Mouse (Mus musculus) heart, postnatal 0 days (tissue): ENCODE data around the gene Nos3. TPM values are rescaled to one million over a fixed set of nuclear protein-coding genes. Genes with fewer than 3 reads are reported as not detected.

Experiments used
- ATAC-seq: fragments of 200-750 bp; cut with Nextera tagmentation; 2 replicates; pipeline ENCODE4 v1.8.0; 2017; ENCODE audit warnings: low read depth, moderate number of reproducible peaks, moderate library complexity; ENCODE audit not compliant: insufficient read depth
- DNase-seq: peaks from one replicate; pipeline ENCODE4 v3.0.0-alpha.2; 2016; ENCODE audit warnings: low spot score
- H3K27ac ChIP-seq: fragments of 300-500 bp; sonication (generic); 2 replicates; pipeline ENCODE4 v1.5.1; 2014; ENCODE audit warnings: low read depth, mild to moderate bottlenecking
- H3K27me3 ChIP-seq: fragments of 300-500 bp; sonication (generic); 2 replicates; pipeline ENCODE4 v1.6.1; 2014; ENCODE audit warnings: low read length, mixed read lengths; ENCODE audit not compliant: control insufficient read depth, insufficient read depth
- H3K36me3 ChIP-seq: fragments of 300-500 bp; sonication (generic); replicated peaks from 2 replicates; pipeline ENCODE4 v1.6.1; 2014; ENCODE audit warnings: low read length, mixed read lengths; ENCODE audit not compliant: control insufficient read depth, insufficient read depth
- H3K4me1 ChIP-seq: fragments of 300-500 bp; sonication (generic); 2 replicates; pipeline ENCODE4 v1.6.1; 2014; ENCODE audit warnings: antibody characterized with exemption; ENCODE audit not compliant: control insufficient read depth, insufficient read depth
- H3K4me2 ChIP-seq: fragments of 300-500 bp; sonication (generic); 2 replicates; pipeline ENCODE4 v1.6.1; 2014; ENCODE audit warnings: low read depth, mild to moderate bottlenecking, low read length, moderate library complexity
- H3K4me3 ChIP-seq: fragments of 300-500 bp; sonication (generic); 2 replicates; pipeline ENCODE4 v1.5.1; 2014; ENCODE audit warnings: low read depth, low read length
- H3K9ac ChIP-seq: fragments of 300-500 bp; sonication (generic); replicated peaks from 2 replicates; pipeline ENCODE4 v1.6.1; 2014; ENCODE audit warnings: low read depth, low read length, mixed read lengths
- H3K9me3 ChIP-seq: fragments of 300-500 bp; sonication (generic); replicated peaks from 2 replicates; pipeline ENCODE4 v1.6.1; 2016; ENCODE audit warnings: low read length; ENCODE audit not compliant: control insufficient read depth
- CTCF ChIP-seq: IDR thresholded peaks from 2 replicates; pipeline ENCODE4 v1.5.1; 2016; ENCODE audit warnings: antibody characterized with exemption, control low read depth, low read depth
- EP300 ChIP-seq: IDR thresholded peaks from 2 replicates; pipeline ENCODE4 v1.6.1; 2016; ENCODE audit warnings: antibody characterized with exemption, low read depth
- WGBS: fragments of 180-500 bp; shearing (Covaris S2); extraction: QIAGEN DNeasy Blood & Tissue Kit; methylation state at CpG from one replicate; pipeline ENCODE4 v1.1.7; 2014; 5-methylcytosine and 5-hydroxymethylcytosine counted together
- polyA plus RNA-seq: library from polyadenylated mRNA; unstranded; fragments of >200 nt; fragmentation: Nextera tagmentation; extraction: Ambion mirVana; gene quantifications from 2 replicates; pipeline ENCODE4 v1.2.1, GENCODE M21; 2015
- total RNA-seq: library from RNA; depleted of rRNA; stranded (reverse); fragments of >200 nt; gene quantifications from 2 replicates; pipeline ENCODE4 v1.2.3, GENCODE M21; 2014; ENCODE audit warnings: low replicate concordance

The Nos3 gene
- total and polyA plus RNA-seq, 2 experiments from 2014 or later: 25.6 to 50.9 TPM

GRCm38 (mm10) chr5:24329965-24330298 lies 34.7 kb upstream of the Nos3 start:
- H3K4me1 ChIP-seq: peaks cover 42% of the 10 kb centered on the region
- no peak overlapping the region for H3K4me3 ChIP-seq
- peak overlapping the region; percentile 61 for H3K4me2 ChIP-seq
- no peak for DNase-seq
- no peak for TF ChIP-seq CTCF
- no peak for TF ChIP-seq EP300
- 35% methylated on average over 5 of the region's 5 CpGs for WGBS
- H3K9me3 ChIP-seq: no peaks in the 10 kb centered on the region
- 0 out of 2 replicates have a peak, but pooled peaks have one; percentile 1 for ATAC-seq
- no peaks in the 10 kb centered on the region for H3K27me3 ChIP-seq
- H3K36me3 ChIP-seq: peaks cover 42% of the 10 kb centered on the region
- peak overlapping the region; percentile 87 for H3K27ac ChIP-seq
- no peak overlapping the region for H3K9ac ChIP-seq

- Histone ChIP-seq H3K9me3 (no peaks in the 10 kb centered on the region), H3K36me3 (peaks cover 26% of the 10 kb centered on the region), H3K27me3 (no peaks in the 10 kb centered on the region), H3K9ac (no peak overlapping the region), H3K4me2 (no peak overlapping the region), H3K4me1 (peaks cover 53% of the 10 kb centered on the region), H3K27ac (no peak overlapping the region), H3K4me3 (no peak overlapping the region)
- no peak for DNase-seq
- no peak for ATAC-seq
- TF ChIP-seq CTCF (no peak), EP300 (no peak)
- WGBS: 66% methylated on average over 4 of the region's 4 CpGs
Observed at GRCm38 (mm10) chr5:24332401-24332800, 32.2 kb upstream of the Nos3 start.

- H3K27ac ChIP-seq: peak overlapping the region; percentile 26; the same call in 1 of the 2 replicates
- H3K9ac ChIP-seq: no peak overlapping the region
- H3K9me3 ChIP-seq: no peaks in the 10 kb centered on the region
- H3K36me3 ChIP-seq: peaks cover 26% of the 10 kb centered on the region
- WGBS: 27% methylated on average over 3 of the region's 3 CpGs
- no peaks in the 10 kb centered on the region for H3K27me3 ChIP-seq
- H3K4me1 ChIP-seq: peaks cover 44% of the 10 kb centered on the region
- ATAC-seq (no peak), DNase-seq (no peak)
- H3K4me3 ChIP-seq: no peak overlapping the region
- no peak overlapping the region for H3K4me2 ChIP-seq
- TF ChIP-seq EP300 (no peak), CTCF (no peak)
Observed at GRCm38 (mm10) chr5:24334749-24335148, 29.9 kb upstream of the Nos3 start.

- TF ChIP-seq CTCF: peak; percentile 95
- TF ChIP-seq EP300: no peak
- H3K4me2 ChIP-seq: no peak overlapping the region
Observed at GRCm38 (mm10) chr5:24335888-24336511, 28.6 kb upstream of the Nos3 start.

GRCm38 (mm10) chr5:24337366-24337765 lies 27.2 kb upstream of the Nos3 start:
- H3K9ac ChIP-seq: no peak overlapping the region; the same call in 1 of the 2 replicates
- H3K27me3 ChIP-seq: no peaks in the 10 kb centered on the region
- peaks cover 17% of the 10 kb centered on the region for H3K36me3 ChIP-seq
- peak overlapping the region; percentile 82 for H3K27ac ChIP-seq
- H3K4me3 ChIP-seq: no peak overlapping the region
- no peaks in the 10 kb centered on the region for H3K9me3 ChIP-seq
- TF ChIP-seq CTCF (peak; percentile 34), EP300 (peak; percentile 97)
- H3K4me2 ChIP-seq: peak overlapping the region; percentile 3; the same call in 1 of the 2 replicates
- ATAC-seq (peak; percentile 91), DNase-seq (peak; percentile 94)
- 3% methylated on average over 9 of the region's 9 CpGs for WGBS
- peaks cover 51% of the 10 kb centered on the region for H3K4me1 ChIP-seq

More at GRCm38 (mm10) chr5:24335888-24336511, 28.6 kb upstream of the Nos3 start:
- H3K9me3 ChIP-seq: no peaks in the 10 kb centered on the region
- peak; percentile 65 for DNase-seq
- H3K27me3 ChIP-seq: no peaks in the 10 kb centered on the region
- peak; percentile 58 for ATAC-seq
- peaks cover 29% of the 10 kb centered on the region for H3K36me3 ChIP-seq
- no peak overlapping the region for H3K4me3 ChIP-seq
- H3K27ac ChIP-seq: peak overlapping the region; percentile 82
- H3K9ac ChIP-seq: no peak overlapping the region
- peaks cover 38% of the 10 kb centered on the region for H3K4me1 ChIP-seq
- WGBS: 16% methylated on average over 3 of the region's 3 CpGs

GRCm38 (mm10) chr5:24337821-24338220 lies 26.8 kb upstream of the Nos3 start:
- no peak for TF ChIP-seq CTCF
- no peak for TF ChIP-seq EP300
- Histone ChIP-seq H3K27ac (peak overlapping the region; percentile 82), H3K36me3 (peaks cover 13% of the 10 kb centered on the region; the same call in 1 of the 2 replicates), H3K4me3 (no peak overlapping the region), H3K9me3 (no peaks in the 10 kb centered on the region), H3K9ac (no peak overlapping the region; the same call in 1 of the 2 replicates), H3K4me2 (peak overlapping the region; percentile 3; the same call in 1 of the 2 replicates), H3K4me1 (peaks cover 55% of the 10 kb centered on the region), H3K27me3 (no peaks in the 10 kb centered on the region)
- DNase-seq: no peak
- 11% methylated on average over 2 of the region's 2 CpGs for WGBS
- ATAC-seq: no peak; the same call in 1 of the 2 replicates
